Mouse (Mus musculus) T-cell, adult 2 months (primary cell): ENCODE measurements around the gene Dnajc9.

ENCODE experiments used
- DNase-seq: peaks from one replicate; pipeline ENCODE4 v3.0.0; 2022; ENCODE audit warnings: low spot score

Dnajc9 gene

DNA sequence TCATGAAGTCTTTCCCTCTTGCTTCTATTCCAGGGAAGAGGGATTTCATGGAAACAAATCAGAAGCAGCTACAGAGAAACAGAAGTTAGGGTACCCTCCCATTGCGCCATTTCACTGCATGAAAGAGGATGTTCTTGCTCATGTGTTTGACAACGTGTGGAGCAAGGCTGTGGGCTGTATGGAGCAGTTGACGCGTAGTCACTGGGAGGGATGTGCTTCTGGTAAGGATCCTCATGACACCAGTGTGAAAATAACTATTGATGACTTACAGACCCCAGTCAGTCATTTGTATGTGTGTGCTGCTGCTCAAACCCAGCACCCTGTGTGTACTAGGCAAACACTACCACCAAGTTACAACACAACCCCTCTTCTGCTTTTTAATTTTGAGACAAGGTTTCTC lies 25.5 kb downstream of the Dnajc9 start:
- DNase-seq: no peak

DNA sequence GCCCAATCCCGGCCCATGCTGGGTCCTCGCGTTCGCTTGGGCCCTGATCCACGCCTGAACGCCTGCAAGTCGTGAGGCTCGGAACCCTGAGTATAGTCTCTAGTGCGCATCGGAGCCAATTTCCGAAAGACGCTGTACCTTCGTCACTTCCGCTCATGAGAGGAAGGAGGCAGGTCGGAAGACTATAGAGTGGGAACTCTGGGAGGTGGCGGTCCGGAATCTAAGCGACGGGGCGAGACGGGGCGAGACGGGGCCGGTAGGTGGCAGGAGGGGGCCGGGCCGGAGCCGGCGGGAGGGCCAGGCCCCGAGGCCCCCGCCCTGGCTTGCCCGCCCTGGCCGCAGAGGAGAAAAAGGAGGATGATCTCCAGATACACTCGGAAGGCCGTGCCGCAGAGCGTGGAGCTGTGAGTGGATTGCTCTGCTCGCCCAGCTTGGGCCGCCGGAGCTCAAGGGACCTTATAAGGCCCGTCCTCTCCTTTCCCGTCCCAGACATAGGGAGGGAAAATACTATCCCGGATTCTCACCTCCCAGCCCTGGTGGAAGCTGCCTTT lies 40.6 kb downstream of the Dnajc9 start, which contains the start of the genes Ecd and Fam149b:
Gene Ecd, minus strand, starts transcription at position 131 of the 551 bp plus-strand sequence.
Gene Fam149b, plus strand, starts transcription at position 172 of the 551 bp plus-strand sequence.
- peak; percentile 91 for DNase-seq

GRCm38 (mm10) chr14:20347441-20347990 lies 41.2 kb downstream of the Dnajc9 start:
- no peak for DNase-seq

DNA sequence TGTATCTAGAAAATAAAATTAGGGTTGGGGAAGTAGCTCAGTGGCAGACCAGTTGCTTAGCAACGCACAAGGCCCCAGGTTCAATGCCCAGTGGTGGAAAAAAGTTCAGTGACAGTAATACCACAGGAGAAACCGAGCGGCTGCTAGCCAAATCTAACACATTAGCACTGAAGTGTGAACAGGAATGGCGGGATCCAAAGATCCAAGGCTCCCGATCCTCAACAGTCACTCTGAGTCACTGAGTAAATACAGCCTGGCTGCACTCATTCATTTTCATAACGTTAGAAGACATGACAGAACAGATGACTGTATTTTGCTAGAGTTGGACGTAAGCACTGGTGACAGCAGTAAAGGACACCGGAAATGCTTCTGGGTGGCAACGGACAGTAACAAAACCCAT lies 42.8 kb downstream of the Dnajc9 start:
- DNase-seq: no peak

GRCm38 (mm10) chr14:20340866-20341265 lies 47.8 kb downstream of the Dnajc9 start:
- peak; percentile 15 for DNase-seq

DNA sequence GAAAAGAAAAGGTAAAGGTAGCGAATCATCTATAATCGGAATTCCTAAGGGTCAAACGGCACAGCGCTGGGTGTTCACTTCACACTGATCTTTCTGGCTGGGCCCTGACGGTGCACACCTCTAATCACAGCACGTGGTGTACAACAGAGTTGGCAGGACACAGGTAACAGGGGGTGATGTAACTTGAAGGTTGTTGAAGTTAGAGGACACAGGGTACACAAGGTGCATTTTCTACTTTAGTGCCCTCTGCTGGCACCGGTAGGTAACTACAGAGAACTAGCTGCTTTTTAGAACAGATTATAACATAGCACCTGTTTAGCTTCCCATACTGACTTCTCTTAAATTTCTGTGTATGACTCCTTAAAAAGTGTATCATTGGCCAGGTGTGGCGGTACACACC lies 48.6 kb downstream of the Dnajc9 start:
- DNase-seq: peak; percentile 33

DNA sequence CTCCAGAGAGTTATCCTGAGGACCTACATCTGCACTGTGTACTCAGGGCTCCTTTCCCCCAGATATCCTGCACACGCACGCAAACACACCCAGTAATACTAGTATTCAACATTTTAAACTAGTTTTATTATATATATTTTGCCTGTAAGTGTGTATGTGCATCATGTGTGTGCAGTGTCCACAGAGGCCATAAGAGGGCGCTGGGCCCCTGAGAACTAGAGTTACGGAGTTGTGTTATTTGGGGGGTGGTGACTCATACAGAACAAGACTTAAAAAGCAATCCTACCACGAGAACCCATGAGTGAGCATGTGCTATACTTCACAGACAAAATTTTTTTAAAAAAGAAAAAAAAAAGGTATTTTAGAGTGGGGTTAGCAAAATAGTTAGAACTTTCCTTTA lies 49.3 kb downstream of the Dnajc9 start:
- DNase-seq: no peak
